Mouse (Mus musculus): ENCODE measurements at regions not wholly inside any gene's neighbourhood (a gene's known extent, or its start where the extent isn't known, plus 50 kb on each side); places are given as distances from the start of the nearest gene placed in this dataset.

DNA sequence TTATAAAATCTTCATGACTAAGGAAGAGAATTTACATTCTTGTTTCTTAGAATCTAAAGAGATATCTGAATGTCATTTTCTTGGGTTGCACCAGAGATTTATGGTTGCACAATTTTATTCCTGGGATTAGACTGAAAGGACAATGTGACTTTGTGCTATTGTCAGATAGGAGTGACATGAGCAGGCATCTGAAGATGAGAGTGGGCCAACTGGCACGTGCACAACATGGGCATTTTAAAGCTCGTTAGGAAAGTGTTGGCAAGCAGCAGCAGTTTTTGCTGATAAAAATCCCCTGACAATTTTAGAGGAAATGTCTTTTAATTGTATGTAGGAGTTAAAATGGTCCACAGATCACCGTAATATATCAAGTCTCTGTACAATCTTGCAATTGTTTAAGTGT, 178.9 kb upstream of the Tecrl start:
- Histone ChIP-seq H3K9ac (replicated peaks; ENCODE audit: low read depth, low read length) (no peak overlapping the region), H3K4me3 (ENCODE audit: low read depth, low read length) (no peak overlapping the region), H3K4me1 (ENCODE audit: control insufficient read depth, insufficient read depth) (no peaks in the 10 kb centered on the region), H3K9me3 (replicated peaks; ENCODE audit: control insufficient read depth, low read length) (no peaks in the 10 kb centered on the region), H3K27ac (ENCODE audit: low read depth) (no peak overlapping the region), H3K36me3 (replicated peaks; ENCODE audit: control insufficient read depth, insufficient read depth, low read length) (no peaks in the 10 kb centered on the region), H3K4me2 (ENCODE audit: low read depth, low read length) (no peak overlapping the region), H3K27me3 (ENCODE audit: control insufficient read depth, insufficient read depth, low read length) (no peaks in the 10 kb centered on the region)
- no peak for DNase-seq (ENCODE audit: low spot score)
- TF ChIP-seq CTCF (IDR thresholded peaks at IDR 0.05; ENCODE audit: low read depth) (no peak), EP300 (IDR thresholded peaks at IDR 0.05; ENCODE audit: low read depth) (no peak)
- ATAC-seq (ENCODE audit: insufficient read depth, low read depth): no peak
- whole genome bisulfite sequencing: 37% methylated on average over 3 of the region's 3 CpGs

DNA sequence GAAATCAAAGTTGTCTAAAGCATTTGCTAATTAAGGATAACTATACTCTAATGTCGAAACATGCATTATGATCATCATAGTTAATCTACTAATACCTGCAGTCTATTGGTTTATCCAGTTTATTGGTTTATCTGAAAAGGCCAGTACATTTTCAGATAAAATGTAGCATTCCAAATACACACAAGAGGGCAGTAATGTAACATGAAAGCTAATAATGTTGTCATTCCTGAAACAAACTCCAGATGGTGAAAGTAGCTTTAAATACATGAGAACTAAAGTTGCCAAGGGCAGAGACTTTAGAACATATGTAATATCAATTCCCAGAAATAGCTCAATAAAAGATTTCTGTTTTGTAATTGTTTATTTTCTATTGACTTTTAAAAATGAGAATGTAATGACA, 163.7 kb upstream of the Tecrl start:
- H3K36me3 ChIP-seq (replicated peaks; ENCODE audit: control insufficient read depth, insufficient read depth, low read length): no peaks in the 10 kb centered on the region
- ATAC-seq (ENCODE audit: insufficient read depth, low read depth) (no peak), DNase-seq (ENCODE audit: low spot score) (peak; percentile 9)
- H3K27me3 ChIP-seq (ENCODE audit: control insufficient read depth, insufficient read depth, low read length): no peaks in the 10 kb centered on the region
- no peaks in the 10 kb centered on the region for H3K4me1 ChIP-seq (ENCODE audit: control insufficient read depth, insufficient read depth)
- H3K4me3 ChIP-seq (ENCODE audit: low read depth, low read length): no peak overlapping the region
- TF ChIP-seq CTCF (IDR thresholded peaks at IDR 0.05; ENCODE audit: low read depth): peak; percentile 56
- TF ChIP-seq EP300 (IDR thresholded peaks at IDR 0.05; ENCODE audit: low read depth): no peak
- no peak overlapping the region for H3K9ac ChIP-seq (replicated peaks; ENCODE audit: low read depth, low read length)
- WGBS: 38% methylated on average over 1 of the region's 1 CpGs
- H3K27ac ChIP-seq (ENCODE audit: low read depth): no peak overlapping the region
- H3K9me3 ChIP-seq (replicated peaks; ENCODE audit: control insufficient read depth, low read length): no peaks in the 10 kb centered on the region
- H3K4me2 ChIP-seq (ENCODE audit: low read depth, low read length): no peak overlapping the region

DNA sequence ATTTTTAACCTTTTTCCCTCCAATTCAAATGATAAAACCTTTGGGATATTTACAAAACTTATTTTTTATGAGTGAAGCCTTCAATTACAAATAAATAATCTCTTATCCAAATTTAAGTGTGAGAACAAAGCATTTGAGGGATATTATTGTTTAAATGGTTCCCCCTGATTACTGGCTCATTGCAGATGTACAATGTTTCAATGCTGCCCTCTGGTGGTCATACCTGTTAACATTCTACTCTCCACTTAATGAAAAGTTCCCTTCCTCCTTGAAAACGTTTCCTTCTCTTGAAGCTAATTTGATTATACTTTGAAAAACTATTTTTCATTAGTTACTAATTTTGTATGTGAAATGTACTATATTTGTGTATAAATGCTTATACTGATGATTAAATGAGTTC, 129.1 kb upstream of the Tecrl start:
- no peak overlapping the region for H3K4me3 ChIP-seq (ENCODE audit: low read depth, low read length)
- H3K4me1 ChIP-seq (ENCODE audit: control insufficient read depth, insufficient read depth): no peaks in the 10 kb centered on the region
- H3K27me3 ChIP-seq (ENCODE audit: control insufficient read depth, insufficient read depth, low read length): no peaks in the 10 kb centered on the region
- H3K9me3 ChIP-seq (replicated peaks; ENCODE audit: control insufficient read depth, low read length): no peaks in the 10 kb centered on the region
- WGBS: 13% methylated on average over 1 of the region's 1 CpGs
- DNase-seq (ENCODE audit: low spot score): peak; percentile 40
- no peak overlapping the region for H3K27ac ChIP-seq (ENCODE audit: low read depth)
- no peak overlapping the region for H3K9ac ChIP-seq (replicated peaks; ENCODE audit: low read depth, low read length)
- TF ChIP-seq EP300 (IDR thresholded peaks at IDR 0.05; ENCODE audit: low read depth) (no peak), CTCF (IDR thresholded peaks at IDR 0.05; ENCODE audit: low read depth) (peak; percentile 63)
- no peak overlapping the region for H3K4me2 ChIP-seq (ENCODE audit: low read depth, low read length)
- H3K36me3 ChIP-seq (replicated peaks; ENCODE audit: control insufficient read depth, insufficient read depth, low read length): no peaks in the 10 kb centered on the region
- ATAC-seq (ENCODE audit: insufficient read depth, low read depth): no peak

DNA sequence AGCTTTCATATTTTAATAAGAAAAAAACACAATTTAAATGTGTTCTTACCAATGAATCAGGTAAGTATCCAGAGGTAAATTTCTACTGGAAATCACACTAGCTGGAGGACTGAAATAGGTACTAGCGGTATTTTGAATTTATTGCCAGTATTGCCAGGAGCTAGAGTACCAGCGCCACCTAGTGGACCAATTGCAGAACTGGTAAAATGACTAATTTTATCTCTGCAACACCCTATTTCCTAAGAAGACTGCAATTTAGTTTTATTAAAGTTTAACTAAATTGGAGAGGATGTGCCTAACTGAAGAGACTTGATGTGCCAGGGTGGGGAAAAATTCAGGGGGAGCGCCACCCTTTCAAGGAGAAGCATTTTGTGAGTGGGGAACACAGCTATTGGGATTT, 85.3 kb upstream of the Tecrl start:
- Histone ChIP-seq H3K4me1 (ENCODE audit: control insufficient read depth, insufficient read depth) (no peaks in the 10 kb centered on the region), H3K36me3 (replicated peaks; ENCODE audit: control insufficient read depth, insufficient read depth, low read length) (no peaks in the 10 kb centered on the region), H3K9me3 (replicated peaks; ENCODE audit: control insufficient read depth, low read length) (no peaks in the 10 kb centered on the region), H3K27ac (ENCODE audit: low read depth) (no peak overlapping the region), H3K27me3 (ENCODE audit: control insufficient read depth, insufficient read depth, low read length) (no peaks in the 10 kb centered on the region), H3K4me3 (ENCODE audit: low read depth, low read length) (no peak overlapping the region), H3K4me2 (ENCODE audit: low read depth, low read length) (no peak overlapping the region), H3K9ac (replicated peaks; ENCODE audit: low read depth, low read length) (no peak overlapping the region)
- WGBS: 6% methylated on average over 3 of the region's 3 CpGs
- ATAC-seq (ENCODE audit: insufficient read depth, low read depth) (no peak), DNase-seq (ENCODE audit: low spot score) (peak; percentile 58)
- TF ChIP-seq EP300 (IDR thresholded peaks at IDR 0.05; ENCODE audit: low read depth): no peak
- TF ChIP-seq CTCF (IDR thresholded peaks at IDR 0.05; ENCODE audit: low read depth): peak; percentile 85

DNA sequence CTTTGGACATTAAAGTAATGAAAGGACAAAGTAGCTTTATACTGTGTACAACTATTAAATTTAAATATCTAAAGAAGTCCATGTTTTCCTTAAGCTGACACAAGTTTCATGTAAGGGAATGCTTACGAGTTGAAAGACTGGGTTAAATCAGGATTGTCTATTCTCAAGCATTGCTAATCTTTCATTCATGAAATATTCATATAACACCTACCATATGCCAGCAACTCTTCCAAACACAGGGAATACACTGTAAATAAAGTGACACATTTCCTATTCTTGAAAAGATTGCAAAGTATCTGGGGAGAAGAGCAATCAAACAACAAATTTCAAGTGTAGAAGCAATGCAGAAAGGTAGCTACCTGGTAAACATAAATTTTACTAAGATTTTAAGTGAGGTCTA, 81.5 kb upstream of the Tecrl start:
- no peak for ATAC-seq (ENCODE audit: insufficient read depth, low read depth)
- TF ChIP-seq CTCF (IDR thresholded peaks at IDR 0.05; ENCODE audit: low read depth) (no peak), EP300 (IDR thresholded peaks at IDR 0.05; ENCODE audit: low read depth) (no peak)

DNA sequence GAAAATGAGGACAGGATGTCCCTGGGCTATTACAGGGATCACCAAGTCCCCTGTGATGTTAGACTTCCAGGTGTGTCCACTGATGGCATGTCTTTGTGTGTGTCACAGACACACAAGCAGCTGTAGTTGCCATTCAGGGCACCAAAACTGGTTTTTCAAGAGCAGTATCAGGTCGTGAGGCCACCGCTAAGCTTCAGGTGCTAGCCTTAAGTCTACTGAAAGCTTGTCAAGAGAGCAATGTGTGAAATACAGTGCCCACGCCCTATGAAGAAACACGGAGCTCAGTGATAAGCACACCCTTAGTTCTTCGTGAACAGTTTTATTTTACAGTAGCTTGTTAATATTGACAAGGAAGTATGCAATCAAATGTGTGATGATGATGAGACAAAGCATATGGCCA, 66.7 kb upstream of the Tecrl start:
- H3K9ac ChIP-seq (replicated peaks; ENCODE audit: low read depth, low read length): no peak overlapping the region
- peak overlapping the region; percentile 4; the same call in 1 of the 2 replicates for H3K4me2 ChIP-seq (ENCODE audit: low read depth, low read length)
- H3K27ac ChIP-seq (ENCODE audit: low read depth): no peak overlapping the region
- no peaks in the 10 kb centered on the region for H3K9me3 ChIP-seq (replicated peaks; ENCODE audit: control insufficient read depth, low read length)
- no peak overlapping the region for H3K4me3 ChIP-seq (ENCODE audit: low read depth, low read length)
- ATAC-seq (ENCODE audit: insufficient read depth, low read depth) (no peak), DNase-seq (ENCODE audit: low spot score) (peak; percentile 8)
- no peaks in the 10 kb centered on the region for H3K36me3 ChIP-seq (replicated peaks; ENCODE audit: control insufficient read depth, insufficient read depth, low read length)
- H3K4me1 ChIP-seq (ENCODE audit: control insufficient read depth, insufficient read depth): 0 out of 2 replicates have a peak, but pooled peaks cover 2% of the 10 kb centered on the region
- TF ChIP-seq EP300 (IDR thresholded peaks at IDR 0.05; ENCODE audit: low read depth) (no peak), CTCF (IDR thresholded peaks at IDR 0.05; ENCODE audit: low read depth) (no peak)
- WGBS: 34% methylated on average over 5 of the region's 5 CpGs
- H3K27me3 ChIP-seq (ENCODE audit: control insufficient read depth, insufficient read depth, low read length): no peaks in the 10 kb centered on the region

More for the DNA sequence above, 81.5 kb upstream of the Tecrl start:
- WGBS: 70% methylated on average over 1 of the region's 1 CpGs
- no peak overlapping the region for H3K4me3 ChIP-seq (ENCODE audit: low read depth, low read length)
- no peak for DNase-seq (ENCODE audit: low spot score)
- no peaks in the 10 kb centered on the region for H3K9me3 ChIP-seq (replicated peaks; ENCODE audit: control insufficient read depth, low read length)
- no peaks in the 10 kb centered on the region for H3K27me3 ChIP-seq (ENCODE audit: control insufficient read depth, insufficient read depth, low read length)
- no peak overlapping the region for H3K27ac ChIP-seq (ENCODE audit: low read depth)
- no peak overlapping the region for H3K9ac ChIP-seq (replicated peaks; ENCODE audit: low read depth, low read length)
- no peaks in the 10 kb centered on the region for H3K4me1 ChIP-seq (ENCODE audit: control insufficient read depth, insufficient read depth)
- no peaks in the 10 kb centered on the region for H3K36me3 ChIP-seq (replicated peaks; ENCODE audit: control insufficient read depth, insufficient read depth, low read length)
- H3K4me2 ChIP-seq (ENCODE audit: low read depth, low read length): no peak overlapping the region

Measured in heart, postnatal 0 days (tissue).